Mouse (Mus musculus) heart, adult 18-20 months (tissue): Measurements from ENCODE around the gene Pdzph1. TPM values are rescaled to one million over a fixed set of nuclear protein-coding genes. Genes with fewer than 3 reads are reported as not detected.

Experiments used
- DNase-seq, 2 experiments: peaks; one replicate each; pipeline ENCODE4 v3.0.0; 2021 to 2022; ENCODE audit warnings: mixed read lengths in 1 of 2
- total RNA-seq, 2 experiments: library from RNA; stranded (reverse); gene quantifications; 2 replicates each; pipeline ENCODE4 v1.2.3; 2021

Gene Pdzph1
- total RNA-seq, 2 experiments from 2014 or later: not detected

DNA sequence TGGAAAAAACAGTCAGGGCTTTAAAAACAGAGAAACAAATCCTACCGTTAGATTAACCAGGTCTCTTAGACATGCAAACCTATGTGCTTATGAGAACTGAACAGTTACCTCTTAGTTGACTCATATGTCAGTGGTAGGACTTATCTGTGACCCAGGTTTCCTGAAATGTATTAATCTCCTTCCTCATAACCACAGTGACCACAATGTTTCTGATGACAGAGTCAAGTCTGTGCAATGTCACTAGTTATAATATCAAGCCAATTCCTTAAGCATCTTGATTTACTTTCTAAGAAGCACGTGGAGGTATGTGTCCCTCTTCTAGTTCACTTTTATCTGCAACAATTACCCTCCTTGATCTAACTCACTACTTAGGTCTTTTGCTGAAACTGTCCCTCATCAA is 68.4 kb downstream of the Pdzph1 start:
- no peak for DNase-seq

GRCm38 (mm10) chr17:58919927-58920326 is 71.2 kb downstream of the Pdzph1 start:
- DNase-seq: no peak

GRCm38 (mm10) chr17:58919061-58919460 is 72.1 kb downstream of the Pdzph1 start:
- no peak for DNase-seq

DNA sequence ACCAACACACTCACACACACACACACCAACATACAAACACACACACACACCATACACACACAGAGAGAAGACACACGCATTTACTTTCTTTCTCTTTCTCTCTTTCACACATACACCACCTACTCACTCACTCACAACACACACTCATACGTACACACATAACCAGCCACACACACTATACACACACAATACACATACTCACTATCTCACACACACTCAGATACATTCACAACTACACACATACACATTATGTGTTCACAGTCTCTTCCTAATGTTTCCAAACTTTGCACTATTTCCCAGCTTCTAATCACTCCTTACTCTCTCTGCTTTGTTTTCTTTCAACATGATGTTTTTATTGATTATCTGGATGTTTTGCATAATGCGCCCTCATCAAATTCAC is 72.6 kb downstream of the Pdzph1 start:
- DNase-seq: no peak

- no peak for DNase-seq
These were observed 79.6 kb downstream of the Pdzph1 start for GRCm38 (mm10) chr17:58911564-58911963.

GRCm38 (mm10) chr17:58909061-58909661 is 82.0 kb downstream of the Pdzph1 start:
- DNase-seq: peak; percentile 7 to 64

- no peak for DNase-seq
These were observed 85.2 kb downstream of the Pdzph1 start for GRCm38 (mm10) chr17:58906001-58906400.

- no peak for DNase-seq
These were observed 99.5 kb downstream of the Pdzph1 start for GRCm38 (mm10) chr17:58891488-58892210.

GRCm38 (mm10) chr17:58889905-58890645 is 101.1 kb downstream of the Pdzph1 start:
- no peak for DNase-seq

GRCm38 (mm10) chr17:58884393-58884792 is 106.8 kb downstream of the Pdzph1 start:
- no peak for DNase-seq

GRCm38 (mm10) chr17:58873356-58873755 is 117.8 kb downstream of the Pdzph1 start:
- DNase-seq: no peak

- DNase-seq: no peak
These were observed 120.4 kb downstream of the Pdzph1 start for GRCm38 (mm10) chr17:58870795-58871194.

Other genes with a start within 250 kb of the Pdzph1 start
- gene Nudt12, start 22.0 kb upstream of the Pdzph1 start, total RNA-seq: 10 to 100 TPM; 16.6 to 17.4 TPM